Comparison of ENCODE assay signal across 8 mouse cellular contexts in genomic region chr8:8328010-8328666, GRCm38 (mm10).
DNase-seq lines count a peak whose midpoint lies in the region.

No protein-coding gene starts in this region.

- intact Hi-C loops in gastrocnemius, postnatal 14 days (cut with DNase I; ENCODE audit: low total_unique reads), result no loop called here

- peak; percentile 44 for DNase-seq in gastrocnemius, postnatal 14 days
- no peak for DNase-seq in gastrocnemius, adult 8-10 months (ENCODE audit: low spot score in 2 of 2)
- DNase-seq in 3T3-L1 (ENCODE audit: low read depth, low spot score), result peak; percentile 85
- DNase-seq in embryo, embryonic 11.5 days (ENCODE audit: low read depth, low spot score), result peak; percentile 23
- peak; percentile 15 to 47 for DNase-seq in kidney, postnatal 36 days
- no peak for DNase-seq in cerebellum, adult 9-11 months
- no peak for DNase-seq in adipocyte (ENCODE audit: low spot score)
- DNase-seq in left cerebral cortex, adult 11 months (ENCODE audit: low spot score), result no peak

Comparison
In these comparisons a context has a peak if more than half of its experiments do, and no peak if none do; other contexts are left out.
1. DNase-seq: peak in gastrocnemius, postnatal 14 days (single experiment), 3T3-L1 (single experiment), embryo, embryonic 11.5 days (single experiment) and kidney, postnatal 36 days (2 of 2); none in gastrocnemius, adult 8-10 months (0 of 2), cerebellum, adult 9-11 months (single experiment), adipocyte (single experiment) and left cerebral cortex, adult 11 months (single experiment).